Mouse (Mus musculus): ENCODE data around the gene Suv39h2. TPM values are rescaled to one million over a fixed set of nuclear protein-coding genes. Genes with fewer than 3 reads are reported as not detected.
A peak's percentile ranks its signal among the peaks of the same experiment; 100 is the strongest.

Suv39h2 gene
- total and polyA plus RNA-seq, 3 experiments: 0.85 to 1.9 (median 1.1) TPM

DNA sequence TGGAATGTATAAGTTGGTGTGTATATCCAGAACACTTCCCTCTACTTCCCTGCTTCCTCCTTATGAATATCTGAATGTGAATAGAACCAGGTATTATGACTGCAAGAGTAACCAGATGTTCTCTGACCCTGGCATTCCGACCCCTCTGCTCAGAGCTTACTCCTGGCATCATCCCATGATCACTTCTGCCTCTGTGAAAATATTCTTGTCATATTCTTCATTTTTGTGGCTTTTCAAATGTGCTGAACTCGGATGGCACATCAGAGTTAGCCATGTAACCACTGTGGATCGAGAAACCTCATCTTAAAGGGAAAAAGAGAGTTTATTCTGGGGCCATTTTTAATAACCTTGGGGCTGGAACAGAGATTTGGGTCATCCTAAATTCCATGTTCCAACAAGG, 52.3 kb downstream of the Suv39h2 start, which contains the start of gene Meig1:
Meig1 (minus strand) TSS at position 101 of the 400 bp plus-strand sequence.
- no peak for DNase-seq

GRCm38 (mm10) chr2:3420157-3420556, 54.7 kb downstream of the Suv39h2 start:
- no peak for DNase-seq

- DNase-seq: peak; percentile 99
These were observed 55.9 kb downstream of the Suv39h2 start for GRCm38 (mm10) chr2:3418883-3419431.

DNA sequence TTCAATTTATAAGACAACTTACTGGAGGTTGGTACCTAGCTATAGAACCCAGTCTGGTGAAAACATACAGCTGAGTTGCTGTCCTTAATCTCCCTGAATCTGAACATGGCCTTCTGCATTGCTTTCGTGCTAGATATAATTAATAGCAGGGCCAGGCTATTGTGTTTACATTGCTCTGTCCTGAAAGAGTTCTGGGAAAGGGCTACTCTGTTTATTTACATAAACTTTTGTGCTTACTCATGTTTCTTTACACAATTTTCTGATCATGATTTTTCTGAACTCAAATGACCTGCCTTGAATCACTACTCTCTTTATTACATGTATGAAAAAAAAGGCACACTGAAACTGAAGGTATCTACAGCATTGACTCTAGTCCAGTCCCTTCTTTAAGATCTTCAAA, 59.2 kb downstream of the Suv39h2 start:
- no peak for DNase-seq

DNA sequence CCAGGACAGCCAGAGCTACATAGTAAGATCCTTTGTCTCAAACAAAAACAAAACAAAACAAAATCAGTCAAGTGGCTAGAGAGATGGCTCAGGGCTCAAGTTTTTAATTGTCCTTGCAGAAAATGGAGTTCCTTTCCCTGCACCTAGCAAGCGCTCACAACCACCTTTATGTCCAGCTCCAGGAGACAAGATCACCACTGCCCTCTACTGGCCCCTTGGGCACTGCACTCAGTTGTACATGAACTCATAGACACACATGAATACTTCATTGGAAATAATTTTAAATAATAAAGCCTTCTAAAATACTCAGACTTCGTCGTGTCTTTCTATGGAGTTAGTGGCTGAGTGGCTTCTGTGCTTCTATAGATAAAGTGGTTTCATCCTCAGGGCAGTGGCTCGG, 60.6 kb downstream of the Suv39h2 start:
- peak; percentile 61 for DNase-seq

DNA sequence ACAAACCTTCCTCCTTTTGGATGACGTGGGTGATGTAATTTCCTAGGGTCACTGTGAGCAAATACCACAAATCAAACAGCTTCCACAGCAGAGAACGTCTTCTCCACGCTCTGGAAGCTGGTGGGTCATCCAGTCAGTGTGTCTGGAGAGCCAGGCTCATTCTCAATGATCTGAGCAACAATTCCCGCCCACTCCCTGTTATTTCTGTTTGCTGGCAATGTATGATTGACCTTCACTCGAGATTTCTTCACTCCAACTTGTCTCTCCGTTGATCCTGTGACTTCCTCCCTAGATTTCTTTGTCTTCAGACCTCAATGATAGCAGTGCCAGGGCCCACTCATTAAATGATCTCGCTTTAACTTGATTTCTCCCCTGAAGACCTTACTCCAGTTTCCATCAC, 67.1 kb downstream of the Suv39h2 start:
- no peak for DNase-seq

- no peak for DNase-seq
These were observed 68.8 kb downstream of the Suv39h2 start for GRCm38 (mm10) chr2:3405981-3406380.

Other genes starting within 250 kb of the Suv39h2 start
- gene Nmt2, start 190.8 kb downstream of the Suv39h2 start, total RNA-seq (2021): 10 to 100 TPM; 42.6 to 69.1 TPM
- 7.9 and 9.2 TPM in 2 replicates for gene Nmt2, start 190.8 kb downstream of the Suv39h2 start, polyA plus RNA-seq (2012; rRNA removed)
- gene Rpp38, start 142.4 kb downstream of the Suv39h2 start, total RNA-seq (2021): 10 to 100 TPM; 10.7 to 13.2 TPM
- gene Rpp38, start 142.4 kb downstream of the Suv39h2 start, polyA plus RNA-seq (2012; rRNA removed): 1.2 and 1.5 TPM in 2 replicates
- gene Acbd7, start 138.9 kb downstream of the Suv39h2 start, total RNA-seq (2021): not detected
- not detected in 2 replicates for gene Acbd7, start 138.9 kb downstream of the Suv39h2 start, polyA plus RNA-seq (2012; rRNA removed)
- under 1 TPM; 0.26 to 0.45 TPM for gene Olah, start 77.8 kb downstream of the Suv39h2 start, total RNA-seq (2021)
- not detected in 2 replicates for gene Olah, start 77.8 kb downstream of the Suv39h2 start, polyA plus RNA-seq (2012; rRNA removed)
- not detected for gene Meig1, start 52.4 kb downstream of the Suv39h2 start, total RNA-seq (2021)
- gene Meig1, start 52.4 kb downstream of the Suv39h2 start, polyA plus RNA-seq (2012; rRNA removed): not detected in 2 replicates
- gene Dclre1c, start 50.9 kb downstream of the Suv39h2 start, total RNA-seq (2021): 1 to 10 TPM; 7.1 to 7.3 TPM
- gene Dclre1c, start 50.9 kb downstream of the Suv39h2 start, polyA plus RNA-seq (2012; rRNA removed): 1.2 and 1.6 TPM in 2 replicates
- gene Gm45902, start 37.8 kb upstream of the Suv39h2 start, total RNA-seq (2021): 1 to 10 TPM; 1.8 to 2.3 TPM
- gene Gm45902, start 37.8 kb upstream of the Suv39h2 start, polyA plus RNA-seq (2012; rRNA removed): 1.5 and 2.2 TPM in 2 replicates
- gene Hspa14, start 37.8 kb upstream of the Suv39h2 start, total RNA-seq (2021): 10 to 100 TPM; 26.6 to 36.9 TPM
- 10.5 and 10.6 TPM in 2 replicates for gene Hspa14, start 37.8 kb upstream of the Suv39h2 start, polyA plus RNA-seq (2012; rRNA removed)
- 1 to 10 TPM; 4.4 TPM for gene Cdnf, start 38.0 kb upstream of the Suv39h2 start, total RNA-seq (2021)
- 0.57 TPM in 2 replicates for gene Cdnf, start 38.0 kb upstream of the Suv39h2 start, polyA plus RNA-seq (2012; rRNA removed)
- gene Fam107b, start 95.5 kb upstream of the Suv39h2 start, total RNA-seq (2021): 10 to 100 TPM; 16.1 to 17.4 TPM
- gene Fam107b, start 95.5 kb upstream of the Suv39h2 start, polyA plus RNA-seq (2012; rRNA removed): 3.5 and 3.9 TPM in 2 replicates